Mouse (Mus musculus): ENCODE results near the gene Tcte1. TPM values are rescaled to one million over a fixed set of nuclear protein-coding genes. Genes with fewer than 3 reads are reported as not detected.

Gene Tcte1
- polyA plus RNA-seq, 1 experiment from 2014 or later: 5.0 TPM

DNA sequence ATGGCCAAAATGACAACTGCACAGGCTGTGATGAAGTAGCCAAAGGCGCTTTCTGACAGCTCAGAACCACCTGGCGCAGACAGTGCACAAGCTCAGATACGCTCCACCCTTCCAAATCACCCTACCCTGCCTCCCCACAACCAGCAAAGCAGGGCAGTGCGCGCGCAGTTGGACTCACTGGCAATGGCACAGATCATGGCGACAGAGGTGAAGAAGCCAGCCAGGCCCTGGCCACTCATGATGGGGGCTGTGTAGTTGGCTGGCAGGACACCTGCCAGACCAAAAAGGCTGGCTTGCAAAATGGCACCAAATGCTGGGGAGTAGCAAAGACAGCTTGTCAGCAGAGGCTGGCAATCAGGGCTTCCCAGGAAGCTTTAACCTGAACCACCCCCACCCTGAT, 66.0 kb downstream of the Tcte1 start:
- Histone ChIP-seq H3K36me3 (ENCODE audit: control insufficient read depth, insufficient read depth, low read length) (no peaks in the 10 kb centered on the region), H3K4me1 (ENCODE audit: control insufficient read depth, insufficient read depth, low read length) (peaks cover 22% of the 10 kb centered on the region), H3K4me2 (ENCODE audit: low read length) (no peak overlapping the region), H3K9ac (ENCODE audit: low read depth, low read length) (no peak overlapping the region), H3K27me3 (ENCODE audit: control insufficient read depth, insufficient read depth, low read depth, low read length) (peaks cover 7% of the 10 kb centered on the region), H3K9me3 (replicated peaks; ENCODE audit: control insufficient read depth, low read length, poor library complexity, severe bottlenecking) (no peaks in the 10 kb centered on the region), H3K27ac (ENCODE audit: low read length) (no peak overlapping the region), H3K4me3 (ENCODE audit: low read depth, low read length) (no peak overlapping the region)
- no peak for ATAC-seq
- 96% methylated on average over 7 of the region's 7 CpGs for WGBS

DNA sequence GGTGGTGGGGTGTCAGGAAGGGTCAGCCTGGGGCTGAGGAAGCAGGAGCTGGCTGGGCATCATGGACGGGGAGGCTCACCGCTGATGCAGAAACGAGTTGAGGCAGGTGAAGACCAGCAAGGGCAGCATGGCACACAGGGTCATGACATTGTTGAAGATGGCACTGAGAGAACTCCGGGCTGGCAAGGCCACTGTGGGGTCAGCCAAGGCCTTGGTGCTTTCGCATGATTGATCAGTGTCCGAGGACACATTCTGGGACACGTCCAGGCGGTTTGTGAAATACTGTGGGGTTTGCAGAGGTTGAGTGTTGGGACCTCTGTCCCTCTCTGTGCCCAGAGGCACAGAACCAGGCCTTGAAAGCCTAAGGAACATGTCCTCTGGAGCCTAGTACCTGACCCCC, 66.6 kb downstream of the Tcte1 start:
- WGBS: 87% methylated on average over 8 of the region's 8 CpGs
- H3K9me3 ChIP-seq (replicated peaks; ENCODE audit: control insufficient read depth, low read length, poor library complexity, severe bottlenecking): no peaks in the 10 kb centered on the region
- H3K4me2 ChIP-seq (ENCODE audit: low read length): no peak overlapping the region
- no peaks in the 10 kb centered on the region for H3K36me3 ChIP-seq (ENCODE audit: control insufficient read depth, insufficient read depth, low read length)
- no peak overlapping the region for H3K9ac ChIP-seq (ENCODE audit: low read depth, low read length)
- H3K4me3 ChIP-seq (ENCODE audit: low read depth, low read length): no peak overlapping the region
- ATAC-seq: no peak
- H3K27ac ChIP-seq (ENCODE audit: low read length): no peak overlapping the region
- peaks cover 22% of the 10 kb centered on the region for H3K4me1 ChIP-seq (ENCODE audit: control insufficient read depth, insufficient read depth, low read length)
- H3K27me3 ChIP-seq (ENCODE audit: control insufficient read depth, insufficient read depth, low read depth, low read length): peaks cover 8% of the 10 kb centered on the region

DNA sequence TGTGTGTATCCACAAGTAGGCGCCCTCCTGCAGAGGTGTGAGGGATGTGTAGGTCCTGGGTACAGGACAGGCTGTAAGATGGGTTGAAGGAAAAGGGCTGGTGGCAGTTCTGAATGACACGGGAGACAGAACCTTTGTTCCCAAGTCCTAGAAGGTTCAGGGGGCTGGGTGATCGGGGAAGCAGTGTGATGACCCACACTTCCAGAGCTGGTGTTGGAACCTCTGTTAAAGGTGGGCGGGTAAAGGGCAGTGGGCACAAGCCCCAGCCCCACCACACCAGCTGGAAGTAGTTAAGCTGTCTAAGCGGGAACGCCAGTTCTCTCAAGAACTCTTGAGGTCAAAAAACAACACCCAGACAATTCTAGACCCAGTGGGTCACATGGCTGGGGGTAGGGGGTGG, 67.2 kb downstream of the Tcte1 start:
- Histone ChIP-seq H3K9me3 (replicated peaks; ENCODE audit: control insufficient read depth, low read length, poor library complexity, severe bottlenecking) (no peaks in the 10 kb centered on the region), H3K4me1 (ENCODE audit: control insufficient read depth, insufficient read depth, low read length) (peaks cover 22% of the 10 kb centered on the region), H3K27me3 (ENCODE audit: control insufficient read depth, insufficient read depth, low read depth, low read length) (peaks cover 8% of the 10 kb centered on the region), H3K36me3 (ENCODE audit: control insufficient read depth, insufficient read depth, low read length) (no peaks in the 10 kb centered on the region), H3K27ac (ENCODE audit: low read length) (no peak overlapping the region), H3K9ac (ENCODE audit: low read depth, low read length) (no peak overlapping the region), H3K4me2 (ENCODE audit: low read length) (no peak overlapping the region), H3K4me3 (ENCODE audit: low read depth, low read length) (no peak overlapping the region)
- ATAC-seq: no peak
- 85% methylated on average over 6 of the region's 6 CpGs for WGBS

DNA sequence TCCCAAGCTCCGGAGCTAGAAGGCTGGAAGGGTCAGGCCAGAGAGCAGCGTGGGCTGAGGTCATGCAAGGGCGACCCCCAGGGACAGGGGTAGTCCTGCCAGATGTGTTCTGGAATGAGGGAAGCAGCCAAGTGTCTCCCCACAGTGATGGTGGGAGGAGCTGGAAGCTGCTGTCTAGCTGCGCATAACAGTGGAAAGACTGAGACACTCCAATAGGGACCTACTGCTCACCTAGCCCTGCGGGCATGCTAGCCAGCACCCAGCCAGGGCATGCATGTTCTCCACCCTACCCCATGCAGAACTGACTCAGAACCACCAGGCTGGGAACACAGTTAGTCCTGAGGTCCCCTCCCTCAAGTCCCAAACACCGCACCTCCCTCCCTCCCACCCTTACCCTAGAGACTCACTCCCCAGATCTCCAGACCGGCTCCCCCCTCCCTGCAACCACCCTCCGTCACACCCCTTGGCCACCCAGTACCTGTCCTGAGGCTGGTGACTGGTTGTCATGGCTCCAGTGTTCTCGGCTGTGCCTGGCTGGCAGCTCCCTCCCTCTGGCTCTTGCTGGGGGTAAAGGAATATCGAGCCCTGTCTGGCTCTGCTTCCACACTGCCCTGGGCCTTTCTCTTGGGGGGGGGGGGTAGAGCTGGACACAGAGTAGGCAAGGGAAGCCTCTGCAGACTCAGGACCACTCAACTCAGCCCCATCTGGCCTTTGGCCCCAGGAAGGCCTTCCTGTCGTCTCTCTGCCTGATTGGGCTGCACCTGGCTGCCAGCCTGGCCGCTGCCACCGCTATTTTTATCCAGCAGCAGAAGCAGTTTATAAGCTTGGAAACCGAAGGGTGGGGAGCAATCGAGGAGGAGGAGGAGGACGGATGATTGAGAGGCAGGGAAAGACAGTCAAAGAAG, 68.7 kb downstream of the Tcte1 start:
- H3K4me2 ChIP-seq (ENCODE audit: low read length): 0 out of 2 replicates have a peak overlapping the region, but pooled peaks have one; percentile 12
- 57% methylated on average over 16 of the region's 16 CpGs for WGBS
- no peak for ATAC-seq
- no peak overlapping the region for H3K27ac ChIP-seq (ENCODE audit: low read length)
- 0 out of 2 replicates have a peak overlapping the region, but pooled peaks have one; percentile 21 for H3K9ac ChIP-seq (ENCODE audit: low read depth, low read length)
- H3K4me3 ChIP-seq (ENCODE audit: low read depth, low read length): no peak overlapping the region
- peaks cover 8% of the 10 kb centered on the region for H3K27me3 ChIP-seq (ENCODE audit: control insufficient read depth, insufficient read depth, low read depth, low read length)
- H3K36me3 ChIP-seq (ENCODE audit: control insufficient read depth, insufficient read depth, low read length): no peaks in the 10 kb centered on the region
- peaks cover 27% of the 10 kb centered on the region for H3K4me1 ChIP-seq (ENCODE audit: control insufficient read depth, insufficient read depth, low read length)
- H3K9me3 ChIP-seq (replicated peaks; ENCODE audit: control insufficient read depth, low read length, poor library complexity, severe bottlenecking): no peaks in the 10 kb centered on the region

Other genes with a start within 250 kb of the Tcte1 start
- gene Cdc5l, start 89.7 kb upstream of the Tcte1 start, polyA plus RNA-seq (2015; fragmentation: Nextera tagmentation; extraction: Ambion mirVana): 58.6 and 67.5 TPM in 2 replicates
- gene Spats1, start 48.0 kb upstream of the Tcte1 start, polyA plus RNA-seq (2015; fragmentation: Nextera tagmentation; extraction: Ambion mirVana): 2.5 and 3.1 TPM in 2 replicates
- gene Aars2, start 16.6 kb upstream of the Tcte1 start, polyA plus RNA-seq (2015; fragmentation: Nextera tagmentation; extraction: Ambion mirVana): 17.6 and 18.2 TPM in 2 replicates
- gene Tmem151b, start 26.2 kb downstream of the Tcte1 start, polyA plus RNA-seq (2015; fragmentation: Nextera tagmentation; extraction: Ambion mirVana): 31.0 and 32.5 TPM in 2 replicates
- 3.6 and 3.7 TPM in 2 replicates for gene Nfkbie, start 32.3 kb downstream of the Tcte1 start, polyA plus RNA-seq (2015; fragmentation: Nextera tagmentation; extraction: Ambion mirVana)
- gene Slc35b2, start 40.4 kb downstream of the Tcte1 start, polyA plus RNA-seq (2015; fragmentation: Nextera tagmentation; extraction: Ambion mirVana): 76.0 and 79.6 TPM in 2 replicates
- gene Hsp90ab1, start 49.8 kb downstream of the Tcte1 start, polyA plus RNA-seq (2015; fragmentation: Nextera tagmentation; extraction: Ambion mirVana): 1,403 and 1,446 TPM in 2 replicates
- gene Slc29a1, start 76.2 kb downstream of the Tcte1 start, polyA plus RNA-seq (2015; fragmentation: Nextera tagmentation; extraction: Ambion mirVana): 37.8 and 40.7 TPM in 2 replicates
- gene Mymx, start 78.7 kb downstream of the Tcte1 start, polyA plus RNA-seq (2015; fragmentation: Nextera tagmentation; extraction: Ambion mirVana): not detected in 2 replicates
- gene Capn11, start 135.9 kb downstream of the Tcte1 start, polyA plus RNA-seq (2015; fragmentation: Nextera tagmentation; extraction: Ambion mirVana): 0.46 and 0.89 TPM in 2 replicates
- gene Mrpl14, start 162.9 kb downstream of the Tcte1 start, polyA plus RNA-seq (2015; fragmentation: Nextera tagmentation; extraction: Ambion mirVana): 115 and 118 TPM in 2 replicates
- gene Tmem63b, start 163.5 kb downstream of the Tcte1 start, polyA plus RNA-seq (2015; fragmentation: Nextera tagmentation; extraction: Ambion mirVana): 150 and 155 TPM in 2 replicates
- 0.46 TPM in 1 of 2 replicates, not detected in the other for gene 1600014C23Rik, start 210.4 kb downstream of the Tcte1 start, polyA plus RNA-seq (2015; fragmentation: Nextera tagmentation; extraction: Ambion mirVana)